Mouse (Mus musculus) spleen, embryonic (tissue): ENCODE measurements around the gene St3gal4.

Experiments used
- CTCF ChIA-PET: fragments of 350-600 bp; sonication (Branson Sonifier 250); formaldehyde crosslinking; loops from one replicate; lab custom pipeline; 2022; lab: Charles Lee

Gene St3gal4

DNA sequence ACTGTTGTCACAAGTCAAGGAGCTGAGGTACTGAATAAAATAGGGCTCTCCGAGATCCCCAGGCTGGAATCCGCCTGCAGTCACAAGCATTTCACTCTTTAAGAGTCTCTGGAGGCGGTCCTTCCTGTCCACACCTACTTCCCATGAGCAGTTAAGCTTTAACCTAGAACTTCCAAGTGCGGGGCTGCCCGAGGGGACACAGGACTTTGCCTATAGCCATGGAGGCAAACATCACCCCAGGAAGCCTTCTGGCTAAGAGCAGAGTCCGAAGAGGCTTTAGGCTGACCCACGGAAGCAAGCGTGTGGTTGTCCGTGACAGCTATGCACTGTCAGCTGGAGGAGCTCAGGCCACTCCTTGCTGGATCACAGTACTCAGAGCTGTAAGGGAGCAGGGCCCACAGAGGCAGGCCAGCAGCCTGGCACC lies 9.9 kb upstream of the St3gal4 start:
- CTCF ChIA-PET, result interaction anchor here (0.6 kb wide), 1 partner anchor 17 kb away, joined by 7 read pairs; no protein-coding TSS in a partner anchor

DNA sequence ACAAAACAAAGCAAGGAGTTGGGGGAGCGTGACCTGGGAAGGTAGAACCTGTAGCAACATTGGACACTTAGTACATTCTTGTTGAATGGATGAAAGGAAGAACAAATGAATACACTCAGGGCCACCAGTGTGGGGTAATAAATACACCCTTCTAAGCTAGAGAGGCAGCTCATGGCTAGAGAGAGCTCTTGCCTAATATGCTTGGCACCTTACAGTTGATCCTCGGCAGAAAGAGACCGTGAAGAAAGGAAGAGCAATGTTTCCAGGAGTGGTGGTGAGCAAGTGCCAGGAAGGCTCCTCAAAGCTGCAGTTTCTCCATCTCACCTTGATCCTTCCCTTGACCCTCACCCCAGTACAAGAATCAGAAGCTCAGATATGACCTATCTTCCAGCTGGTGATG lies 9.5 kb upstream of the St3gal4 start:
- CTCF ChIA-PET, result interaction anchor here (0.6 kb wide), 1 partner anchor 16 kb away, joined by 7 read pairs; no protein-coding TSS in a partner anchor

DNA sequence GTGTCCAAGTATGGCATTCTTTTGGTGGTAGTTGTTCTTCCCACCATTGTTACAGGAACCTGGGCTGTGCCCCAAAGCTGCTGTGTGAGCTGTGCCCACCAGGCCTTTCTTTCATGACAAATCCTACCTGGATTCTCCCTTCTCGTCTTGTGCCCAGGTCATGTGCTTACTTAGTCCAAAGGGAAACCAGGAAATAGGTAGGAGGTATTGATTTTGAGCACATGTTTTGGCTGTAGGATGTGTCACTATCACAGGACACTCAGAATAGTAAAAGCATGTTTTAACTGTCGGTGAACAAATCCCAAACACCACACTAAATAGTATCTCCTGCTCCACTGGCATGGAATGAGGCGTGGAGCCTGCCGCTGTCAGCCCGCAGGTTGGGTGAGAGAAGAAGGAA lies 8.5 kb upstream of the St3gal4 start:
- CTCF ChIA-PET, result no interaction called here

DNA sequence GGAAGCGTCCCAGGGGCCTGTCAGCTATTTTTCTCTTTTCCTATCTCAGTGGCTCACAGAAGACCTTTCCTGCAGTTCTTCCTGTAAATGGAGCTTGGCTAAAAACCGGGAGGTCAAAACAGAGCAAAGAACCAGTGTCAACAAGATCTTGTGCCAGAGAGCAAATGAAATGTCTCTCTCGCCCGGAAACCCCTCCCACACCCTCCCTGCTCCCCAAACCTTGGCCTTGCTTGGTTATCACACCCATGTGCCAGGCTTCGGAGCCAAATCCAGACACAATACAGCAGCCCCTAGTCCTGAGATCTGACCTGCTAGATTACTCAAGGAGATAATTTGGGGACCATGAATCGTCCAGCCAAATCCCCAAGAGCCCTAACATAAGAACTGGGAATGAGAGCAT lies 8.1 kb upstream of the St3gal4 start:
- CTCF ChIA-PET, result no interaction called here

DNA sequence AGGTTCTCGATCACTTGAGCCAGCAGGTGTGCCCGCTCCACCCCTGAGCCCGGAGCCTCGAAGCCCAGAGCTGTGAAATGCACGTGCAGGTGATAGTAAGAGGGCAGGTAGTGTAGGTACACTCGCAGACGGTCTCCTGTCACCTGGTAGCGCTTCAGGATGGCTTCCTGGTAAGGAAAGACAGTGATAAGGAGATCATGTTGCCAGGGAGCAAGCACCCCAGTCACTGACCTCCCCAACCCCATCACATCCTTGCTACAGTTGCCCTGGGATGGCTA lies 5.5 kb upstream of the St3gal4 start:
- CTCF ChIA-PET, result no interaction called here

DNA sequence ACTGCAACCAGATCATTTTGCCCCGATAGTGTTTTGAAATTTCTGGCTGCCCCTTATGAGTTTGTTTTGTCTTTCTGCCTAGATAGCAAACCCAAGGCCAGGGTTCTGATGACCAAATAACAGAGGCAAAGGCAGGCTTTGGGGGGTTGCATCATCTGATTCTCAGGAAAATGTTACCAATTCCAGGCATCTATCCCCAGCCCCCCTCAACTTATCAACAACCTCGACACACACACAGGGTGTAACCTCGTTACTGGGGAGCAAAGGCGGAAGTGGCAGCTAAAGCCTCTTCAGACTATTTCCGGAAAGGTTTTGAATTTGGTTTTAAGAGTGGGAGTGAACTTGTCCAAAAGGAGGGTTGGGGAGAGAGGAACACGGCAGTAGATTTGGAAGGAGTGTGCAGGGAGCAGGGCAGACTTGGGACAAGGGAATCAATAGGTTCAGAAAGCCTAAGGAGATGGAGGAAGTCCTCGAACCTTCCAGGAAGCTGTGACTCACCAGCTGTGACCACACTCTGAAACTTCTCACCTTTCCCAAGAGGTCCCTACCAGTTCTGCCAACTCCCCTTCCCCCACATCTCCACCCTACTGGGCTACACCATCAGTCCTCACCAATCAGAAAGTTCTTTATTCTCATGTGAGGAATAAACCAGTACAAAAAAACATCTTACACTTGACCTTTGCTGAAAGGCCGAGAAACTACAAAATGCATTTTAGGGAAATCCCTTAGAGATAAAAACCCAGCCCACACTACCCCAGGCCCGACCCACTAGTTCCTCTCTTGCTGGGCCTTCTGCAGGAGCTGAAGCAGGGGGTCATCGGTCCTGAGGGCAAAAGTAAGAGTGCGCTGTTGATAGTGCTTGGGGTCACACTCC lies 5.0 kb upstream of the St3gal4 start:
- CTCF ChIA-PET, result no interaction called here

DNA sequence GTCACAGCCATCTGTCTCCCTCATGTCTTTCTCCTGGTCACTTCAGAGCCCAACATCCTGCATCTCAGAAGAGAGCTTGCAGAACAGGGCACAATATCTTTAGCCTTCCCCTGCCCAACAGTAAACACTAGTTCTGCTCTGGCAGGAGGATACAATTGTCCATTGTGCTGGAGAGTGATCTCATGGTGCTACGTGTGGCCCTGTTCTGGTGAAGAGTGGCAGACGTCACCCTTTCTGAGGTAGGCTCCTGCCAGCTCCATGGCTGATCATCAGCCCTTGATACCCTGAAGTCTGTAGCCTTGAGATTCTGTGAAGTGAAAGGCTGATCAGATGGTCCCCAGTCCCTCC lies 4.4 kb upstream of the St3gal4 start:
- CTCF ChIA-PET, result no interaction called here

DNA sequence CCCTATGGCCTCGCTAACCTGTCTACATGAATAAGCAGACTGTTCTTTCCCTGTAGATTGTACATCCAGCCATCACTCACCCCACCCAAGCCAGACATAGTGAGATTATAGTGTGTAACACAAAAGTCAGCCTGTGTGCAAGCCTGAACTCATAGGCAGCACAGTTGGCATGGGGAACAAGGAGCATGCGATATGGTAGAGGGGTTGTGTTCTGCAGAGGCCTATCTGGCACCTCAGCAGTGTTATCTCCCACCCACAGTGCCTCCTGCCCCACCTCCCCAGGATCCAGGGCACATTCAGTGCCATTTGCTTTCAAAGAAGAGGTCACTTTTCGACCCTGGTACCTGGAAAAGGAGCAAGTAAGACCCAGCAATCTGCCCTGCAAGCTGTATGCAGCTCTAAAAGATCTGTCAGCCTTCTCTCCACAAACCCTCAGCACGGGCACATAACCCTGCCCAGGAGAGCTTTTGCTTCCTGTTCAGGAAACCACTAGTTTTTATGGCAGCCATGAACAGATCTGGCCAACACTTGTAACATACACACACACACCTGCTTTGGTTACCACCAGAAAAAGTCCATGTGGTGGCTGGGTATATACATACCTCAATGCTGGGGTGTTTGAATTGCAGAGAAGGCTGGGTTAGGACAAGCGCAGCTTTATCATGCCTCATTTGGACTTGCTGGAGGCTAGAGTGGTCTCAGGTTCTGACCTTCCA lies 3.6 kb upstream of the St3gal4 start:
- CTCF ChIA-PET, result no interaction called here

DNA sequence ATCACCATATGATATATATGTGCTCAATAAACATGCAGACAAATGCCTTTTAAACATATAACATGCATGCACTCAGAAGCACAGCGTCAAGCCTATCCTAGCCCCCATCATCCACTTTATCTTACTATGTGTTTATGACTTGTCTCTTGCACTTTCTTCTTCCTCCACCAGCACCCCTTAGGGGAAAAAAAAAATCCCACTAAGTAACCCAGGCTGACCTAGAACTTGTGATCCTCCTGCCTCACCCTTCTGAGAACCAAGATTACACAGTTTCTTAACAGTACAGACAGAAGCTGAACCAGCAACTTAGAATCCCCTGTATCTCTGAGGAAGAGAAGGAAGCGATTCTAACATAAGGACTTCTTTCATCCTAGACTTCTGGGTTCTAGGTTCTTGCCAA lies 505 bp downstream of the St3gal4 start:
- CTCF ChIA-PET, result no interaction called here

DNA sequence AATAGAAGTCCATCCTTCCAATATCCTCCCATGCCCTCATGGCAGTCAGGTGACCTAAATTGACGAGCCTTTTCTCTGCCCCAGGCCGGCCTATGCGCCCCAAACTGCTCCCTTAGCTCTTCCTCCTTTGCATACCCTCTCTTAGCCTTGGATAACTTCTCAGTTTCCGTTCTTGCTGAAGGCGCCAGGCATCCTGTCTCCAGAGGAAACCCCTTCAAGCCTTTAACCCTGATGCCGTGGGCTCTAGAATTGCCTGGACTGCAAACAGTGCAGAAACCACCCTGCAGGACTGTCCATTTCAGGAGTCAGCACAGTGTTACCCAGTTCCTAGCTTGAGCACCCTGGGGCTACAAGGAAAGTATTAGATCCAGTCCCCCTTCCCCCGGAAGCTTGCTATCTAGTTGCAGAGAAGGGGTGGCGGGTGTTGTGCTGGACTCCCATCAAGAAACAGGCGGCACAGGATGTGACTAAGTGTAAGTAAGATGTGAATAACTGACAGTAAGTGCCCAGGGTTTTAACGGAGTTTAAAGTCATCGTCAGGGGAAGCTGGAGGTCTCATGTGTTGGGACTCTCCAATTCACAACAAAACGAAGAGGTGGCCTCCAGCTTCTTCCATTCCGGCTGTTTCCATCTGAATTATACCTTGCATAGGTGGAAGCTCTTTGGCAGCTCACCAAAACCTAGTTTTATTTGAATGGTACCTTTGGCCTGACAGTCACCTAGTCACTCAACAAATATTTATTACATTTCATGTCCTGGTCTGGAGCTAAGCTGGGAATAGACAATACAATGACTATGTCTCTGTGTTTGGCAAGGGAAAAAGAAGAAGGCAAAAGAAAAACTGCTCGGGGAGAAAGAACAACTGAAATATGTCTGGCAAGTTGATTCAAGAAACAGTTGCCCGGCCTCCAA lies 1.4 kb downstream of the St3gal4 start:
- CTCF ChIA-PET, result no interaction called here

DNA sequence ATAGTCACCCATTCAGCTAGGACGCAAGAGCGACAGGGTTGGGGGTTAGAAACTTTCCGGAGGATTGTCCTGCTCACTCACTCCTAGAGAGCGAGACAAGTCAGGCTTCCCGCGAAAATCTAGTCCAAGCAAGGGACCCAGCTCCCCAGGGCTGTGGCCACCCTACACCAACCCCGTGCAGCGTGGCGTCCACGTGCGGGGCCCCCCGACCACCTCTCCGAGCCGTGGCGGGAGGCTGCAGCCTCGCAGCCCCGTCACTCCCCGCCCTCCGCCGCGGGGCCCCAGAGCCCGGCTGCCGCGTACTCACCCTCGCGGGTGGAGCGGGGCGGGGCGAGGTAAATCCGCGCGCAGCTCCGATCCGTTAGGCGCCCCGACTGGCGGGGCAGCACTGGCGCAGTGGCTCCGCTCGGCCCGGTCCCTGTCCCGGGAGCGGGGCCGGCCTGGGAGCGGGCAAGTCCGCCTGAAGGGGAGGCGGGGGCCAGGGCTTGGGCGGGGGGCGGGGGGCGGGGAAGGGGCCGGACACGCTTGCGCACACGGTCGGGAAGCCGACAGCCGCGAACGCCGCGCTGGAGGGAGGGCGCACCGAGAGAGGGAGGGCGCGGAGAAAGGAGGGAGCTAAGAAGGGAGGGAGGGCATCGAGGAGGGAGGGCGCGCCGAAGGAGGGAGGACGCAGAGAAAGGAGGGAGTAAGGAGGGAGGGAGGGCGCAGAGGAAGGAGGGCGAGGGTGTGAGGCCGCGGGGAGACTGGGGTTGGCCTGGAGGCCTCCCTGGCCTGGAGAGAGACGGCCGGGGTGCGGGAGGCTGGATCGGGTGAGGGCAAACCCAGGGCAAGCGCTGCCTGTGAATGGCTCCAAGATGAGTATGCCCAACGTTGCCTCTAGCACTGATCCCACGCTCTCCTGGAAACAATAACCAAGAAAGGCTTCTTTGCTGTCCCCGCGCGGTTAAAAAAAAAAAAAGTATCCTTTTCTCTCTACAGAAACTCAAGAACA lies 2.4 kb downstream of the St3gal4 start:
- CTCF ChIA-PET, result interaction anchor here (0.6 kb wide), 1 partner anchor 164 kb away, joined by 4 read pairs; no protein-coding TSS in a partner anchor

DNA sequence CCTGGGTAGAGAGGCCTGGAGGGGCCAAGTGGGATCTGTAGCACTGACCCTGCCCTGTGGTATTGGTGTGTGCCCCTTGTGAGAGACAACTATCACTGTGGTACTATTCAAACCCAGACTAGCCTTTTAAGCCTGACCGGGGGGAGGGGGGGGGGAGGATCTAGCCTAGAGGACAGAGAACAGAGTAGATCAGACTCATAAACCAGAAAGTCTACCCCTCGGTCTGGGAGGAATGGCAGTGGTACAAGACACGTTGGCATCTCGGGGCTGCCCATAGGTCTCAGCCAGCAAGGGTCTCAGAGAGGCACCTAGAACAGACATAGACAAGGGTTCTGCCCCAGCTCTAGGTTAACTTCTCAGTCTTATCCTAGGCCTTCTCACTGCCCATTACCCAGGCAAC lies 3.3 kb downstream of the St3gal4 start:
- CTCF ChIA-PET, result no interaction called here

DNA sequence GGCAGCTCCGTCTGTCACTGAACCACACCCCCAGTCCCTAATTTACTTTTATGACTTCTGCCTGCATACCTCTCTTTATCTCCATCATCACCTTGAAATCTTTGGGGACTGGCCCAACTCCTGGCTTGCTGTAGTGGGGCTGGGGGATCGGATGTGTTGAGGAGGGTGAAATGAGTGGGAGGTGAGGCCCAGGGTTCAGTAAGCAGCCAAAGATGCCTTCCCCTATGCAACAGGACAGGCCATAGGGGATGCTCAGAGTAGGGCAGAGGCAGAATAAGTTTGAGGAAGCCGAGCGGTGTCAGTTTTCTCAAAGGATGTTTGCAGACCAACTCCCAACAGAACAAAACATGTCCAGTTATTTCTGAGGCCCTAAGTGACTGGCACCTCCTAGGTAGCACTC lies 3.8 kb downstream of the St3gal4 start:
- CTCF ChIA-PET, result no interaction called here

DNA sequence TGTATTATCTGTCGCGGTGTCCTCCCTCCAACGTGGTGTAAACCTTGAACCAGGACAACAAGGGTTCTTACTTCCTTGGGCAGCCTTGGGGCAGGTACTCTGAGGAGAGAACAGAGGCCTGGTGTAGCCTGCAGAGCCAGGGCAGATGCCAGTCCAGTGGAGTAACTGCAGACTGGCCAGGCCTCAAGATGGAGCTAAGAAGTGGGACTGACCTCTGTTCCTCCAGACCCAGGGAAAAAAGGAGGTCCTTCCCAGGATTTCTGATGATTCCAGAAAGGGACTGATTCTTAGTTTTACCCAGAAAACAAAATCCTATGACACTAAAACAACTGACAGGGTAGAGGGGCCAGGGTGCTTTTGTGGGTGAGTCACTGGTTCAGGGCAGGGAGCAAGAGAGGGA lies 4.8 kb downstream of the St3gal4 start:
- CTCF ChIA-PET, result no interaction called here

DNA sequence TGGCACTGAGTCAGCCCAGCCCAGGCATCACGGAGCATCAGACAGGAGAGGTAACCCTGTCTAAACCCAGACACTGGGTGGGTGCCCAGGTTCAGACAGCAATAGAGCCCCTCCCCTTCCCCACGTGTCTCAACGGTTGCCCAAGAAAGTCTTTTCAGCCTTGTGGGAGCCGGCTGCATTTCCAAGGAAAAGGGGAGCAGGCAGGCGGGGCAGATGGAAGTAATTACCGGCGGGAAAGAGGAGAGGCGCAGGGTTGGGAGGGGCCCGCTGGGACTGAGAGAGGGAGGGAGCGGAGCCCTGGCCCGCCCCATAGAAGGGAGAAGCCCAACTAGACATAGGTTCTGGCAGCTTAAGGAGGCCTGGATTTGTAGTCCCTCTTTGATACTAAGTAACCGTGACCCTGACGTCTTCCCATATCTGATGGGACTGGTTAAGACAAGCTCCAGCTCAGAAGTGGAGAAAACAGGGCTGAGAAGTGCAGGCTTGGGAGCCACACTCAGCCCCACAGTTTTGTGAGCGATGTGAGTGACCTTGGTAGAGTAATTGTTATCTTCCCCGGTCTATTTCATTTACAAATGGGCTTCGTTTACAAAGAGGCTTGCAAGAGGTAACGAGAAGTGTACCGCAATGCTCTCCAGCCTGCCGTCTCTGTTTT lies 7.0 kb downstream of the St3gal4 start:
- CTCF ChIA-PET, result interaction anchor here (0.7 kb wide), 1 partner anchor 17 kb away, joined by 7 read pairs; no protein-coding TSS in a partner anchor

DNA sequence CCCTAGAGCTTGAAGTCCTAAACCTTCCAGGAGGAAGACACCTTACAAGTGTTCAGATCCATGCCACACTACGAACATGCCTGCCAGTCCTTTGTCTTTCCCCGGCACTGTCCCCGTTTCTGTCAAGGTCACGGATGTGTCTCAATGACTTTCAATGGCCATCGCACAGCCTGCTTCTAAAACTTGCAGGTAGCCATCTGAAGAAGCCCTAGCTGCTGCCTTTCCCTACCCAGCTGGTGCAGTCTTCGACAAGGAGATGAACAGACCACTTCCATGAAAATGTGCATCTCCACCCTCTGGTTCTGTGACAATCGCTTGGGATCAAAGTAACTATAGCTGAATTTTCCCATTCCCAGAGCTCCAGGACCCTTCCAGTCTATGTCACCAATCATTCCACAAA lies 7.6 kb downstream of the St3gal4 start:
- CTCF ChIA-PET, result no interaction called here

DNA sequence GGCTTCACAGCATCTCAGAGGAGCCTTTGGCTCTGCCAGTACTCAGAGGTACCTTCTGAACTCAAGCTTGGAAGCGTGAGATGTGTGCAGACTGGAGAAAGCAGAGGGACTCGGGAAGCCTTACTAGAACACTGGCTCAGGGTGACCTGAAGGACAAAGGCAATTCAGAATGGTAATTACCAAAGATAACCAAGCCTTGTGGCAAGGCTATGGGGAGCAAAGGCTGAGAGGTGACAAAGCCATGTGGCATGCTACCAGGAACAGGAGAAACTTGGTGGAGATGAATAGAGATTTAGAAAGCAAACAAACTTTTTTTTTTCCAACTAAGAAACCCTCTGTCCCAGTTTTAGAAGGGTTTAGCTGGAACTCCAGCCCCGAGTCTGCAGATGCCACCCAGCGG lies 8.5 kb downstream of the St3gal4 start:
- CTCF ChIA-PET, result no interaction called here

DNA sequence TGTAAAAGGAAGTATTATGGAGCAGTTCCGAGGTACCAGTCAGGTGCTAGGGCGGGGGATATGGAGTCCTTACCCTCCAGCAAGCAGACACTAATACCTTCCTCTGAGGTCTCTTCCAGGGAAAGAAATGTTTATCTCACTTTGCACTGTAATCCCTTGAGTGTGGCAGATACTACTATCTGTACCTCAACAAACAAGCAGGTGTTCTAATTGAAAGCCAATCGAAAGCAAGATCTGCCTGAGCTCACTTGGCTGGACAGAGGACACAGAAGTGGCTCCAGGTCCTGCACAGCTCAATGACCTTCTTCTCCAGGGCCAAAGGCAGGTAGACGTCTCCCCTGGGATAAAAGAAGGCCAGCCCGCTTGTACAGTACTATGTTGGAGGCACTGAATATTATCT lies 9.0 kb downstream of the St3gal4 start:
- CTCF ChIA-PET, result no interaction called here

DNA sequence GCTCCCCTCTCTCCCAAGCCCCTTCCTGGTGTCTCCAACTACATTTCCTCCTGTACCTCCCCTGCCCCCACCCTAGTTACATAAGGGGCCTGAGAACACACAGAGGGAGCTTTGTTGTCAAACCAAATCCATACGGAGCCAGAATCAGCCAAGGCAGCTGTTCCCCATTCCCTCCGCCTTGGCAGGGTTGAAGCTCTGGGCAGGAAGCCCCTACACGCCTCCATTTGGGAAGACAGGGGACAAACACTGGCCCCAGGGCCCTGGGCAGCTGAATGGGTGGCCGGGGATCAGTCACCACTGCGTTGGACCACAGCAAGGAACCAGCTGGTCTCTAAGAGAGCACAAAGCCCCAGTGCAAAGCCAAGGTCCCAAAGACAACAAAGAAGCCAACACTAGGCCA lies 10.2 kb downstream of the St3gal4 start:
- CTCF ChIA-PET, result no interaction called here

DNA sequence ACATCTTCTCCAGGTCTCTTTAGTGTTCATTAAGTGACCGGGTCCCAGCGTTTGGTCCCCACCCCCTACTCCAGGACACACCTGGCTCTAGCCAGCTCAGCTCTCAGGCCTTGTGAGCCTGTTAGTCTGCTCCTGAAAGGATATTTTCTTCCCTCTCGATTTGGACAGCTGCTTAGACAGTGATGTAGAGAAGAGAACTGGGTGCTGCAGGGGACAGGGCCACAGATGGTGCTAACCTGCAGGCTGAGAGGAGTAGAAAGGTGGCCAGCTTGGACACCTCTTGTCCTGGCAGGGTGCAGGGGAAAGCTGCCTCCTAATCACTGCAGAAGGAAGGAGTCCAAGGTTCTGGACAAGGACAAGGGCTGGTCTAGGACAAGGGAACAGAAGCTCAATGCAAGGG lies 11.0 kb downstream of the St3gal4 start:
- CTCF ChIA-PET, result no interaction called here
